Mouse (Mus musculus): ENCODE results near the gene Usp38.

Gene Usp38

GRCm38 (mm10) chr8:80961937-80962591 lies 52.7 kb downstream of the Usp38 start:
- WGBS, result 60% methylated on average over 7 of the region's 7 CpGs

- 85% methylated on average over 4 of the region's 4 CpGs for WGBS
Observed at GRCm38 (mm10) chr8:80961070-80961609, 53.6 kb downstream of the Usp38 start.

- WGBS, result 90% methylated on average over 9 of the region's 9 CpGs
Observed at GRCm38 (mm10) chr8:80959588-80960268, 55.0 kb downstream of the Usp38 start.

GRCm38 (mm10) chr8:80957776-80958175 lies 57.0 kb downstream of the Usp38 start:
- WGBS, result 65% methylated on average over 5 of the region's 5 CpGs

- 88% methylated on average over 3 of the region's 3 CpGs for WGBS
Observed at GRCm38 (mm10) chr8:80952973-80953372, 61.8 kb downstream of the Usp38 start.

- 54% methylated on average over 6 of the region's 6 CpGs for whole genome bisulfite sequencing
Observed at GRCm38 (mm10) chr8:80952235-80952915, 62.4 kb downstream of the Usp38 start.

GRCm38 (mm10) chr8:80948405-80949183 lies 66.1 kb downstream of the Usp38 start:
- 76% methylated on average over 7 of the region's 7 CpGs for WGBS

- 53% methylated on average over 3 of the region's 3 CpGs for WGBS
Observed at GRCm38 (mm10) chr8:80943742-80944141, 71.0 kb downstream of the Usp38 start.

GRCm38 (mm10) chr8:80941621-80942020 lies 73.1 kb downstream of the Usp38 start:
- 91% methylated on average over 3 of the region's 3 CpGs for WGBS

- 69% methylated on average over 15 of the region's 15 CpGs for WGBS
Observed at GRCm38 (mm10) chr8:80937814-80938650, 76.7 kb downstream of the Usp38 start.

All from cerebral cortex, adult 2 months (tissue).